Mouse (Mus musculus) kidney, adult 18-20 months (tissue): ENCODE measurements at regions not wholly inside any gene's neighbourhood (a gene's known extent, or its start where the extent isn't known, plus 50 kb on each side); places are given as distances from the start of the nearest gene placed in this dataset.
"Not testable (repeated sequence)": the region's sequence is repeated elsewhere in the genome, so short reads cannot be mapped to it uniquely, and the experiment has no call there.

Experiments used
- DNase-seq: peaks from one replicate; pipeline ENCODE4 v3.0.0; 2021

GRCm38 (mm10) chr13:7007091-7007490 is 358.5 kb upstream of the Pfkp start:
- no peak for DNase-seq

DNA sequence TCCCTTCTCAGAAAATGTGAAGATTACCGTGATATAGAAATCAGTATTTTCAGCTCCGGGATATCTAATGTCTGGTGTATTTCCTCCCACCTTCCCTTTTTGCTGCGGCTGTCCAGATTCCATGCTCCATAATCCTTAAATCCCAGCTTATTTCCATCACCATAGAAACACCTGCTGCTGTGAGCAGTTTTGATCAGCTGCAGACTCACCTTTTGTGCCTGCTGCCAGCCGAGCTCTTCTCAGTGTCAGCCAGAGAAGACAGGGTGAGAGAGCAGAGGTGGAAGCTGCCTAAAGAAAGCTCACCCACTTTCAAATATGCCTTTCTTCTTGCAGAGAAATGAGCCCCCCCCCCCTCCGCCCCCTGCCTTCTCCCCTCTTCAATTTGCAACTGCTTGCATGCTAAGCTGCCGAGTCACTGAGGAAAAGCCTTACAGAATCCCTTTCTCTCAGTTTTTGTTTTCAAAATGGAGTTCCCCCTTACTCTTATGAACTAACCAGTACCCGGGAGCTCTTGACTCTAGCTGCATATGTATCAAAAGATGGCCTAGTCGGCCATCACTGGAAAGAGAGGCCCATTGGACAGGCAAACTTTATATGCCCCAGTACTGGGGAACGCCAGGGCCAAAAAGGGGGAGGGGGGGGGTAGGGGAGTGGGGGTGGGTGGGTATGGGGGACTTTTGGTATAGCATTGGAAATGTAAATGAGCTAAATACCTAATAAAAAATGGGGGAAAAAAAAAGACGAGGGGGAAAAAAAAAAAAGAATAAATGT is 350.1 kb upstream of the Pfkp start:
- not testable (repeated sequence) for DNase-seq

DNA sequence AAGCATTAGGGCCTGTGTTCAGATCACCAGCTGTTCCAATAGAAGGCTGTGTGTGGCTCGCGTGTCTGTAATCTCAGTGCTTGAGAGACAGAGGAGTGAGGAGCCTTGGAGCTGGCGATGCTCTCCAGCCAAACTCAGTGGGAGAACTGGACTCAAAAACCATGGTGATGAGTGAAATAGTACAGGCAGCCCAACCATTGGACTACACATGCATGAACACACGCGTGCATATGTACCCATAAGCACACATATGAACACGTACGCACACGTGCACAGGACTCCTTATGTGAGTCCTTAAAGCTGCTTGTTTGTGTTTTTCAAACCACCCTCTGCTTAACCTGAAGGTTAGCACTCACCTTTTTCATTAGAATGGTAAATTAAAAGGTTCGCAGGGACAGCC is 349.5 kb upstream of the Pfkp start:
- DNase-seq, result no peak

GRCm38 (mm10) chr13:6992323-6992994 is 343.9 kb upstream of the Pfkp start:
- DNase-seq, result no peak

GRCm38 (mm10) chr13:6991714-6992113 is 343.1 kb upstream of the Pfkp start:
- no peak for DNase-seq

GRCm38 (mm10) chr13:6985012-6985996 is 336.7 kb upstream of the Pfkp start:
- DNase-seq, result no peak

DNA sequence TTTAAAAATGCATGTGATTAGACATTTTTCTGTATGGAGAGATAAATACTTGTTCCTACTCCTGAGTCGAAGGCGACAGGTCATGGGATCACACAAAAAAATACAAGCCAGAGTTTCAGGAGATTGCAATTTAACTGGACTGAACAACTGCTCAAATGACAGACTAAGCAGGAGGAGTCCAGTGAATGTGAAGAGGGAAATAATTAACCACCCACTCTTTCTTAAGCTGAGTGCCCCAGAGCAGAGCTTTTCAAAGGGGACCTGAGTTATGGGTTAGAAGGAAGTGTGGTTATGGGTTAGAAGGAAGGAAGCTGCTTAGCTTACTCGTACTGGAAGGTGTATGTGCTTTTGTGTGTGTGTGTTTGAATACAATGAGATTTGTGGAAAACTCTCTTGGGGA is 307.1 kb upstream of the Pfkp start:
- DNase-seq, result no peak

DNA sequence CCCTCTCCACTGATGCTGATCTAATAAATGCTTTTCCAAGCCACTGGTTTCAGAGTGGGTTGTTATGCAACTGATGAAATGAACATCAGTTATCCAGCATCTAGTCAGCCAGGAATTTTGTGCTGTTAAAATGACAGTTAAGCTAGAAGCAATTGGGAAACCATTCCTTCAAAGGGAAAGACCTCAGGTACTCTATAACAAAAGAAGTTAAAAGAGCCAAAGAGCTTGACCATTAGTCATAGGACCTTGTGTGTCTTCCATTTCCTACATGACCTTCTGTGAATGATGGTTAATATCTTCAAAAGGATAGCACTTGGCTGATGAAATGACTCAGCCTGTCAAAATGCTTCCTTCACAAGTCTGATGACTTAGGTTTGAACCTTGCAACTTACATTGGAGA is 275.6 kb upstream of the Pfkp start:
- no peak for DNase-seq

DNA sequence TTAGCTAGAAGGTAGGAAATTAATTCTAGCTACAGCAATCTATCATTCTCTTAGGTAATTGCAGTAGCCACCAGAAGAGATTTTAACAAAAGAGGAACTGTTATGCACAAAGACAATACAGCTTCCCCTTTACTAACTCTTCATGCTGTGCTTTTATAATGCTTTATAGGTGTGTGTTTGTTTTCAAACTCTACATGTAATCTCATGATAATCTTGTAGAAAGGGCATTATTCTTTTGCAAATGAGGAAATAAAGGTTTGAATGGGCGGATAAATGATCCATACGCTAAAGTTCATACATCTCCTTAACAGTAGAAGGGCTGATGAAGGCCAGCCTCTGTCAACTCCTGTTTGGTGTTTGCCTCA is 273.8 kb upstream of the Pfkp start:
- DNase-seq, result no peak

GRCm38 (mm10) chr13:6921691-6922356 is 273.2 kb upstream of the Pfkp start:
- DNase-seq, result no peak

- no peak for DNase-seq
Measured at GRCm38 (mm10) chr13:6906000-6906399, 257.4 kb upstream of the Pfkp start.

GRCm38 (mm10) chr13:6901682-6902081 is 253.1 kb upstream of the Pfkp start:
- DNase-seq, result no peak

GRCm38 (mm10) chr13:6897666-6898065 is 249.1 kb upstream of the Pfkp start:
- DNase-seq, result no peak

GRCm38 (mm10) chr13:6891458-6892076 is 243.0 kb upstream of the Pfkp start:
- no peak for DNase-seq

GRCm38 (mm10) chr13:6889446-6889845 is 240.9 kb upstream of the Pfkp start:
- not testable (repeated sequence) for DNase-seq

DNA sequence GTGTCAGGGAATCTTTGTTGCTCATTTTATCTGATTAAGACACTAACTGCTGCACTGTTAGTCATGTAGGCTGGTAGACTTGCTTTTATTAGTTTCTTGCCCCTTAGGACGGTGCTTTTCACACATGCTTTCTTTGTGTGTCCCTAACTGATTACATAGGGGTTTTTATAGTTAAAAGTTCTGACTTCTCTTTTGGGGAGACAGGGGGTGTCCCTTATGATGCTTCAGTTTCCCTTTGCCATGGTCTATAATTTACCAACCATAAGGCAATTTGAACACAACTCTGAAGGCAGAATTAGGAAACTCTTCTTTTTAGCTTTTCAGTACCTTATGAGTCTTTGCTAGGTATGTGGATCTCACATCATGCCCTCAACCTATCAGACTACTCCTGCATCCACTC is 239.8 kb upstream of the Pfkp start:
- DNase-seq, result no peak

DNA sequence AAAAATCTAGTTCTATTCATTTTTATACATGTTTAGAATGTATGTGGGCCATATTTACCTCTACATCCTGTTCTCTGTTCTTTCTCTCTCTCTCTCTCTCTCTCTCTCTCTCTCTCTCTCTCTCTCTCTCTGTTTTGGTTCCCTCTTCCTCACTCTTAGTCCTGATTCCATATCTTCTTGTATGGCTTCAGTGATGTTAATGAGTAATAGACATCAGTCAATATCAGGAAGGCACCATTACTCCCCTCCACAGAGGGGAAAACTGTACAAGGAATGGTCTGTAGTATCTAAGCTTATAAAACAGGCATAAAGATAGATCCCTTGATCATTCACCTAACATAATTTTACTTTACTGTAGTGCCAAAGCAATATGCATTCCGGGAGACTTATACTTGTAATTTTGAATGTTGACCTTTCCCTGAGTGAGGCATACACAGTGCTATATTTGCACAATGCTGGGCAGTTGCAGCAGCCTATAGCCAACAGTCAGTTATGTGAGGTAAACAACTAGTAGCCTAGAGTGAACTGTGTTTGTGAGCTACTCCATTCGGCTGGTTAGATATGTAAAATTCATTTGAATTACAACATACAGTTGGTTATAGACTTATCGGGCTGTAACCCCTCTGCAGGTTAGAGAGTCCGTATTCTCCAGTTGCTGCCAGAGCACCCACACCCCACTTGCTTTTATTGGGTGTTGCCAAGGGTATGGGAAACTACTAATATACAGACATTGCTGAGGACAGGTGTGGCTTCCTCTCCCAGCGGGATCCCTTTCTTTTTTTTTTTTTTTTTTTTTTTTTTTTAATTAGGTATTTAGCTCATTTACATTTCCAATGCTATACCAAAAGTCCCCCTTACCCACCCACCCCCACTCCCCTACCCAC is 228.7 kb upstream of the Pfkp start:
- DNase-seq, result no peak

DNA sequence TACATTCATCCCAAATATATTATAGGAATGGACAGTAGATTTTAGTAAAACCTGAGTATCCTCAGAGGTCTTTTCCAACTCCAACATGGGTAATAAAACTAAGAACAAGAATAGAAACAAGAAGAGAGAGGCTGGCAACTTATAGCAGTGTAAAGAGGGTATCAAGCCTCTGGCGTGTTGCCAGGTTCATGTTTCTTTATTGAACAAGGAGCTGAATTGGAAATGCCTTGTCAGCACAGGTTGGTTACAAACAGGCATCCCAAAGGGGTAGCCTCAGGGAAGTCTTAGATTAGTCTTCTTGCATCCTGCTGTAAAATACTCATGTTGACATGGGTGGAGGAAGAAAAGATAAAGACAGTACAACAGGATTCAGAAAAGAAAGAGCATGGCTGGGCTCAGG is 213.6 kb upstream of the Pfkp start:
- DNase-seq, result no peak

DNA sequence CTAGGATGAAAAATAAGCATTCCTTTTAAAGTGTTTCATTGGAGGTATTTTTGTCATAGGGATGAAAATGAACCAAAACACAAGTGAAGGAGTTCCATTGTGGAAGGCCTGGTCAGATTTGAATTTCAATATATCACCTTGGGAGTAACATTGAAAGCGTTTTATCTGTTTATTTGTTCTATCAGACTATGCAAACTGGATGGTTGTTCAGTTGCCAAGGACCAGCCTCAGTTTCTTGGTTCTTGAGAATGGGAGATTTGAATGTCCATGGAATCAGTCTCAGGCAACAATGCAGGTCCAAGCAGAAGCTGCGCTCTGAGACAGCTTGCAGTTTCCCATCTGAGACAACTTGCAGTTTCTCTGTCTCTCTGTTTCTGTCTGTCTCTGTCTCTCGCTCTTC is 211.0 kb upstream of the Pfkp start:
- DNase-seq, result no peak

GRCm38 (mm10) chr13:6855199-6856148 is 206.9 kb upstream of the Pfkp start:
- DNase-seq, result no peak
